Mouse (Mus musculus) liver, embryonic 14.5 days (tissue): ENCODE measurements around the gene Csk. TPM values are rescaled to one million over a fixed set of nuclear protein-coding genes. Genes with fewer than 3 reads are reported as not detected.

Source experiments
- ATAC-seq: fragments of 200-750 bp; cut with Nextera tagmentation; 2 replicates; pipeline ENCODE4 v1.8.0; 2017; ENCODE audit warnings: moderate number of reproducible peaks, mild to moderate bottlenecking, moderate library complexity; ENCODE audit not compliant: insufficient read depth
- DNase-seq, 3 experiments: peaks; one replicate each; pipeline ENCODE4 v3.0.0-alpha.2; 2012 to 2013; ENCODE audit warnings: low read depth in 3 of 3, low spot score in 3 of 3
- H3K27ac ChIP-seq: fragments of 300-500 bp; sonication (generic); 2 replicates; pipeline ENCODE4 v1.5.1; 2014; ENCODE audit warnings: moderate library complexity, mild to moderate bottlenecking, control low read depth, inconsistent platforms
- H3K27me3 ChIP-seq: fragments of 300-500 bp; sonication (generic); 2 replicates; pipeline ENCODE4 v1.6.1; 2014; ENCODE audit warnings: mild to moderate bottlenecking, low read length, moderate library complexity; ENCODE audit not compliant: control insufficient read depth, insufficient read depth
- H3K36me3 ChIP-seq: fragments of 300-500 bp; sonication (generic); replicated peaks from 2 replicates; pipeline ENCODE4 v1.6.1; 2014; ENCODE audit warnings: low read depth; ENCODE audit not compliant: control insufficient read depth, insufficient read depth
- H3K4me1 ChIP-seq, 2 experiments: fragments of 200-500 bp in 1 of 2; fragments of 300-500 bp in 1 of 2; sonication (generic) in 1 of 2; replicated peaks; 2 replicates each; pipeline ENCODE4 v1.6.1; 2012 to 2014; ENCODE audit warnings: antibody characterized with exemption in 1 of 2, inconsistent platforms in 1 of 2, low read length in 1 of 2; ENCODE audit not compliant: control insufficient read depth in 2 of 2, insufficient read depth in 2 of 2
- H3K4me2 ChIP-seq: fragments of 300-500 bp; sonication (generic); 2 replicates; pipeline ENCODE4 v1.6.1; 2014; ENCODE audit warnings: low read depth, mild to moderate bottlenecking, control low read depth, moderate library complexity
- H3K4me3 ChIP-seq, 2 experiments: fragments of 200-500 bp in 1 of 2; fragments of 300-500 bp in 1 of 2; sonication (generic) in 1 of 2; 2 replicates each; pipeline ENCODE4 v1.5.1; 2012 to 2014; ENCODE audit warnings: low read depth in 2 of 2, low read length in 2 of 2, mild to moderate bottlenecking in 2 of 2, control low read depth in 1 of 2, inconsistent platforms in 1 of 2, moderate library complexity in 1 of 2; ENCODE audit not compliant: insufficient read depth in 1 of 2
- H3K9ac ChIP-seq: fragments of 300-500 bp; sonication (generic); replicated peaks from 2 replicates; pipeline ENCODE4 v1.6.1; 2014; ENCODE audit warnings: mild to moderate bottlenecking, control low read depth, moderate library complexity
- H3K9me3 ChIP-seq: fragments of 300-500 bp; sonication (generic); 2 replicates; pipeline ENCODE4 v1.6.1; 2016; ENCODE audit warnings: low read length, mixed read lengths; ENCODE audit not compliant: control insufficient read depth
- CTCF ChIP-seq: IDR thresholded peaks from 2 replicates; pipeline ENCODE4 v1.5.1; 2016; ENCODE audit warnings: antibody characterized with exemption, low read depth, control low read depth
- EP300 ChIP-seq: IDR thresholded peaks from 2 replicates; pipeline ENCODE4 v1.6.1; 2016; ENCODE audit warnings: antibody characterized with exemption, low read depth
- WGBS: fragments of 180-500 bp; shearing (Covaris S2); extraction: QIAGEN DNeasy Blood & Tissue Kit; methylation state at CpG from one replicate; pipeline ENCODE4 v1.1.7; 2014; ENCODE audit not compliant: insufficient replicate concordance; 5-methylcytosine and 5-hydroxymethylcytosine counted together
- polyA plus RNA-seq, 2 experiments: library from polyadenylated mRNA; depleted of rRNA in 1 of 2; stranded (reverse) in 1 of 2; unstranded in 1 of 2; fragments of >200 nt; fragmentation: Nextera tagmentation in 1 of 2; extraction: Ambion mirVana in 1 of 2; gene quantifications; 2 replicates each; pipeline versions ENCODE4 v1.2.1 to v1.2.3; 2012 to 2014

Csk gene
- polyA plus RNA-seq (2012; rRNA removed) (22.7 and 26.3 TPM in 2 replicates), polyA plus RNA-seq (2014; fragmentation: Nextera tagmentation; extraction: Ambion mirVana) (11.1 and 13.8 TPM in 2 replicates)

- DNase-seq (no peak), ATAC-seq (no peak)
- 65% methylated on average over 5 of the region's 5 CpGs for WGBS
- H3K9me3 ChIP-seq = no peaks in the 10 kb centered on the region
- no peak within 1 kb of the TSS for H3K9ac ChIP-seq
- H3K27me3 ChIP-seq = no peaks in the 10 kb centered on the region
- H3K36me3 ChIP-seq = no peaks in the 10 kb centered on the region
- no peak within 1 kb of the TSS for H3K4me3 ChIP-seq
- H3K4me2 ChIP-seq = no peak within 1 kb of the TSS
- peaks cover 0 to 14% of the 10 kb centered on the region in 2 experiments; a peak in 3 of 4 replicates for H3K4me1 ChIP-seq
- TF ChIP-seq CTCF = no peak
- no peak for TF ChIP-seq EP300
- no peak within 1 kb of the TSS for H3K27ac ChIP-seq
Observed at GRCm38 (mm10) chr9:57653283-57653682, at the start of gene Csk. Gene Csk, minus strand, starts transcription at chr9:57653631.

- Histone ChIP-seq H3K27me3 (peaks cover 21% of the 10 kb centered on the region), H3K36me3 (no peaks in the 10 kb centered on the region), H3K9ac (no peak overlapping the region), H3K27ac (no peak overlapping the region), H3K9me3 (no peaks in the 10 kb centered on the region), H3K4me3 (no peak overlapping the region), H3K4me1 (peaks cover 5 to 9% of the 10 kb centered on the region in 2 experiments; a peak in 3 of 4 replicates), H3K4me2 (no peak overlapping the region)
- TF ChIP-seq EP300 = no peak
- no peak for TF ChIP-seq CTCF
- 38% methylated on average over 1 of the region's 1 CpGs for WGBS
- no peak for ATAC-seq
- no peak for DNase-seq
Observed at GRCm38 (mm10) chr9:57698466-57699150, 45.2 kb upstream of the Csk start.

GRCm38 (mm10) chr9:57697380-57697779 is 43.9 kb upstream of the Csk start:
- H3K4me1 ChIP-seq = peaks cover 5 to 9% of the 10 kb centered on the region in 2 experiments; a peak in 3 of 4 replicates
- H3K9ac ChIP-seq = no peak overlapping the region; the same call in 1 of the 2 replicates
- peaks cover 22% of the 10 kb centered on the region for H3K27me3 ChIP-seq
- DNase-seq (peak in 1 of 3 experiments; percentile 20), ATAC-seq (peak; percentile 55; the same call in 1 of the 2 replicates)
- no peak for TF ChIP-seq EP300
- TF ChIP-seq CTCF = no peak
- WGBS = 10% methylated on average over 4 of the region's 4 CpGs
- H3K4me2 ChIP-seq = peak overlapping the region; percentile 55
- no peaks in the 10 kb centered on the region for H3K9me3 ChIP-seq
- no peaks in the 10 kb centered on the region for H3K36me3 ChIP-seq
- H3K4me3 ChIP-seq = no peak overlapping the region; a peak in 1 of 4 replicates
- H3K27ac ChIP-seq = no peak overlapping the region

GRCm38 (mm10) chr9:57696380-57697285 is 43.2 kb upstream of the Csk start:
- peak; percentile 9; the same call in 1 of the 2 replicates for TF ChIP-seq CTCF
- TF ChIP-seq EP300 = no peak
- Histone ChIP-seq H3K9me3 (no peaks in the 10 kb centered on the region), H3K4me1 (peaks cover 5 to 9% of the 10 kb centered on the region in 2 experiments; a peak in 3 of 4 replicates), H3K27me3 (peaks cover 22% of the 10 kb centered on the region), H3K4me3 (peak overlapping the region; percentile 16 to 28), H3K27ac (no peak overlapping the region), H3K9ac (no peak overlapping the region; the same call in 1 of the 2 replicates), H3K4me2 (peak overlapping the region; percentile 55), H3K36me3 (no peaks in the 10 kb centered on the region)
- DNase-seq (no peak), ATAC-seq (peak; percentile 33; the same call in 1 of the 2 replicates)
- 2% methylated on average over 42 of the region's 42 CpGs for WGBS
